Mouse (Mus musculus) urinary bladder, postnatal 14 days (tissue): Measurements from ENCODE around the gene Pkdcc.

ENCODE experiments used
- DNase-seq: peaks from one replicate; pipeline ENCODE4 v3.0.0; 2021; ENCODE audit warnings: low spot score

Gene Pkdcc

DNA sequence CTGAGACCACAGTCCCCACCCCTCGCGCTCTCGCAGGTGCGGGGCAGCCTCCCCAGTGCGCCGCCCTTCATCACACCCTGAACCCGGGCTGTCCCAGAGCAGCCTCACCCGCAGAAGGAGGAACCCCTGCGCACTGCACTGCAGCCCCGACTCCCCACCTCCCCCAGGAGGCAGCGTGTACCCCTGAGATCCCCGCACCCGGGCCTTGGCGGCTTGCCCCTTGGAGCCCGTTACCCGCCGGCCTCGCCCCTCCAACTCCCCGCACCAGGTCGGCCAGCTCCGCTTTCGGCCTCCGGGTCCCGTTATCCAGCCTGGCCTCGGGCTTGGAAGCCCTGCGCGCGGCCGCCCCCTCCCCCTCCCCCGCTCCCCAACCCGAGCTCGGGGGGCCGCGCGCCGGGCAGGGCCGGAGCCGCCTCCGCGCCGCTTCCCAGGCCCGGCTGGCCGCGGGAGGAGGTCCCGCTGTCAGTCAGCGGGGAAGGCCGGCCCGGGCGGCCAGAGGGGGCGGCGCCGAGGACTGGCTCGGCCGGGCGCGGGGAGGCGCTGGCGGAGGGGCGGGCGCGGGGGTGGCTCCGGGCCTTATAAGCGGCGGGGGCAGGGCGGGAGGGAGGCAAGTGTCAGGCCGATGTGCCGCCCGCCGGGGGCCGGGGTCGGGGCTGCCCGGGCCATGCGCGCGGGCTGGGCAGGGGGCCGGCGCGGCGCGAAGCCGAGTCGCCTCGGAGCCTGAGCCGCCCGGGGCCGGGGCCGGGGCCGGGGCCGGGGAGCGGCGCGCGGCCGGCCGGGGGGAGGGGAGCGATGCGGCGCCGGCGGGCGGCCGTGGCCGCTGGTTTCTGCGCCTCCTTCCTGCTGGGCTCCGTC, at the start of gene Pkdcc:
Gene Pkdcc (plus strand): TSS at position 619 of the 855 bp plus-strand sequence.
- peak; percentile 87 for DNase-seq

DNA sequence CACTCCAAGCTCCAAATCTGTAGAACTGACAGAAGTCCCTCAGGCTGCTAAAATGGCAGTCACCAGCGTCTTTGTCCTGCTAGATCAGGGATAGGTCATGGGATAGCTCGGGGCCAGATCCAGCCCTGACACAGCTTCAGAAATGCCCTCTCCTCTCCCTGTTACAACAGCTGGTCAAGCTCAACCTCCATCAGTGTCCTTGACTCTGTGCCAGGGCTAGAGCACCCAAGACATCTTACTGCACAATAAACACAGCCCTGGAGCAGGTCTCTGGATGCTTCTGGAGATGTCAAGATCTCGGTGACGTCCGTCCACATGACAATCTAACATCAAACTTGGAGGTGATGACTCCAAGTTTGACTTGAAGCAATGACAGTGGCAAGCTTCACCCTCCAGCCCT, 48.9 kb upstream of the Pkdcc start:
- DNase-seq = no peak

- no peak for DNase-seq
These were observed 38.9 kb upstream of the Pkdcc start for GRCm38 (mm10) chr17:83176146-83176545.

GRCm38 (mm10) chr17:83178483-83179150, 36.5 kb upstream of the Pkdcc start:
- DNase-seq = no peak

- no peak for DNase-seq
These were observed 36.0 kb upstream of the Pkdcc start for GRCm38 (mm10) chr17:83179151-83179531.

GRCm38 (mm10) chr17:83179569-83179968, 35.5 kb upstream of the Pkdcc start:
- DNase-seq = no peak

- peak; percentile 14 for DNase-seq
These were observed 34.0 kb upstream of the Pkdcc start for GRCm38 (mm10) chr17:83181086-83181485.

GRCm38 (mm10) chr17:83181592-83181991, 33.5 kb upstream of the Pkdcc start:
- no peak for DNase-seq

GRCm38 (mm10) chr17:83182061-83182664, 32.9 kb upstream of the Pkdcc start:
- DNase-seq = no peak

DNA sequence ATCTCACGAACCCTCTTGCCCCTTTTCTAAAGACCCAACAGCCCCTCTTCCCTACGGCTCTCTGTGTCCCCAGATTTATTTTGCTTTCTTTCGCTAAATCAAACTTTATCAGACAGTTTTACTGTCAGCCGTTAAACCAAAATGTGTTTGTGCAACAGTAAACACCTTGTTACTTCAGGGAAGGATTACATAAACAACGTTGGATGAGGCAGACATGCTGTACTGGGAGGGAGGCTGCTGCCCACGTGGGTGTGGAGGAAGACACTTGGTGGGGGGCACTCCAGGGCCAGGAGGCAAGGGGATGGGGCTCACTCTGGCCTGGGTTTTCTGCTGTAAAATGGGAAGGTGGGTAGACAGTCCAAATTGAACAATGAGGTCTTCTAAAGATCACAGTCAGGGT, 32.3 kb upstream of the Pkdcc start:
- no peak for DNase-seq

- DNase-seq = no peak
These were observed 27.1 kb upstream of the Pkdcc start for GRCm38 (mm10) chr17:83187751-83188565.

- DNase-seq = no peak
These were observed 24.3 kb upstream of the Pkdcc start for GRCm38 (mm10) chr17:83190810-83191209.

- DNase-seq = no peak
These were observed 20.6 kb upstream of the Pkdcc start for GRCm38 (mm10) chr17:83194491-83194890.

DNA sequence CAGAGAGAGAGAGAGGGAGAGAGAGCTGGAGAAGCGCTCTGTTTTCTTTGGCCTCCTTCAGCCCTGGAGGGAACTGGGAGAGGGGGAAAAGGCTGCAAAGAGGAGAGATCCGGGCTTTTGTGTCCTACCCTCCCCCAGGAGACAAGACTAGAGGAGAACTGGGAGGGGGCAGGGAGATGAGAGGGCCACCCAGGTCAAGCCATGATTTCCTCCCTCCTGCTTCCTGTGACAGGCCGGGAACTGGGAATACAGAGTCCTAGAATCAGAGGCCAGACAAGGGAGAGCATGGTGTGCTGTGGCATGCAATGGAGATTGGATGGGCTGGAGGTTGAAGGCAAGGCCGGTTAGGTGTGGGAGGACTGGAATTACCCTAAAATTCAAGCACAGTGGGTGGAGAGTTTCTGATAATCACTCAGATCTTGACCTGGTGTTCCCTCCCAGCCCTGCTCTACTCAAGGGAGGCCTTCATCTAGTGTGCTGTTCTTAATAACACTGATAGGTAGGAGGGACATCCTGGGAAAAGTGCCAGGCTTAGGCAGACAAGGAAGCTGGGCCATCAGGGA, 17.6 kb upstream of the Pkdcc start:
- DNase-seq = no peak

DNA sequence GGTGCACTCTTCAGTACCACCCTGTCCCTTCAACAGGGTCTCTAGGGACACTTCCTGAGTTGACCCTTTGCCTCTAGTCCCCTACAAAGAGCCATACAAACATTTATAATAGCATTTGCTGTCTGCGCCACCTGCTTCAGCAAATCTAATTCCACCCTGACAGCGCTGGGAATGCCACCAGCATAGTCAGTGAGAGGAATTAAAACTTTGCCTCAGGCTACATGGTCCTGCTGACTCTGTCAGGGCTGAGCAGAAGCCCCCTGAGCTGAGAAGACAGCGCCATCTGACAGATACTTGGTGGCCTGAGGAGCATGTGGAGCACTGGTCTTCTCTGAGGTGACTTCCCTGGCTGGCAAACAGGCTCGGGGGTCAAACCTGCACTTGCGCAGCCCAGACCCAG, 14.6 kb upstream of the Pkdcc start:
- DNase-seq = no peak

- DNase-seq = no peak
These were observed 13.8 kb upstream of the Pkdcc start for GRCm38 (mm10) chr17:83201257-83201656.

GRCm38 (mm10) chr17:83203692-83204383, 11.3 kb upstream of the Pkdcc start:
- no peak for DNase-seq

DNA sequence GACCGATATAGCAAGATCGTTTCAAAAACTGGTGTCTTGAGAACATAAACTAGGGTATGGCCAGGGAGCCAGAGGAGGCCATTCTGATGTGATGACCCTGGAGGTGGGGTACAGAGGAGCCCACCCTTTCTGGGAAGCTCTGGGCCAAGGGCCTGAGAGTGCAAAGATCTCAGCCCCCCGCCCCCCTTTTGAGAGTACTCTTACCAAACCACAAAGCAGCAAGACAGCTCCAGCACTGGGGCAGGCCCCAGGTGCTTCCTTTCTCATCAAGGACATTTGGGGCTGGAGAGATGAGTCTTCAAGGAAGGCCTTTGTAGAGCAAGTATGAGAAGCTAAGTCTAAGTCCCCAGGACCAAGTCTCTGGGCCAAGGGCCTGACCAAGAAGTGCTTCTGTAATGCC, 7.8 kb upstream of the Pkdcc start:
- no peak for DNase-seq

GRCm38 (mm10) chr17:83208455-83208854, 6.6 kb upstream of the Pkdcc start:
- no peak for DNase-seq

- DNase-seq = no peak
These were observed 4.6 kb upstream of the Pkdcc start for GRCm38 (mm10) chr17:83210531-83210930.

GRCm38 (mm10) chr17:83211196-83211595, 3.9 kb upstream of the Pkdcc start:
- no peak for DNase-seq
